Mouse (Mus musculus) neural tube, embryonic 15.5 days (tissue): ENCODE measurements at regions not wholly inside any gene's neighbourhood (a gene's known extent, or its start where the extent isn't known, plus 50 kb on each side); places are given as distances from the start of the nearest gene placed in this dataset.

Experiments used
- ATAC-seq: fragments of 200-750 bp; cut with Nextera tagmentation; 2 replicates; pipeline ENCODE4 v1.8.0; 2017; ENCODE audit warnings: mild to moderate bottlenecking, moderate TSS enrichment, moderate library complexity; ENCODE audit not compliant: low FRiP score
- H3K27ac ChIP-seq: fragments of 300-500 bp; sonication (generic); replicated peaks from 2 replicates; pipeline ENCODE4 v1.5.1; 2015; ENCODE audit warnings: mild to moderate bottlenecking, inconsistent platforms
- H3K27me3 ChIP-seq: fragments of 300-500 bp; sonication (generic); replicated peaks from 2 replicates; pipeline ENCODE4 v1.6.1; 2015; ENCODE audit warnings: inconsistent platforms
- H3K36me3 ChIP-seq: fragments of 300-500 bp; sonication (generic); 2 replicates; pipeline ENCODE4 v1.6.1; 2015; ENCODE audit warnings: inconsistent platforms
- H3K4me1 ChIP-seq: fragments of 300-500 bp; sonication (generic); 2 replicates; pipeline ENCODE4 v1.6.1; 2015; ENCODE audit warnings: inconsistent platforms
- H3K4me2 ChIP-seq: fragments of 300-500 bp; sonication (generic); 2 replicates; pipeline ENCODE4 v1.6.1; 2015; ENCODE audit warnings: inconsistent platforms, mild to moderate bottlenecking, moderate library complexity
- H3K4me3 ChIP-seq: fragments of 300-500 bp; sonication (generic); replicated peaks from 2 replicates; pipeline ENCODE4 v1.5.1; 2015; ENCODE audit warnings: mild to moderate bottlenecking, inconsistent platforms
- H3K9ac ChIP-seq: fragments of 300-500 bp; sonication (generic); replicated peaks from 2 replicates; pipeline ENCODE4 v1.6.1; 2015; ENCODE audit warnings: mild to moderate bottlenecking, inconsistent platforms
- H3K9me3 ChIP-seq: fragments of 300-500 bp; sonication (generic); replicated peaks from 2 replicates; pipeline ENCODE4 v1.6.1; 2016; ENCODE audit warnings: inconsistent platforms
- WGBS: fragments of 180-500 bp; shearing (Covaris S2); methylation state at CpG from one replicate; pipeline ENCODE4 v1.1.7; 2015; ENCODE audit warnings: mixed read lengths; 5-methylcytosine and 5-hydroxymethylcytosine counted together

DNA sequence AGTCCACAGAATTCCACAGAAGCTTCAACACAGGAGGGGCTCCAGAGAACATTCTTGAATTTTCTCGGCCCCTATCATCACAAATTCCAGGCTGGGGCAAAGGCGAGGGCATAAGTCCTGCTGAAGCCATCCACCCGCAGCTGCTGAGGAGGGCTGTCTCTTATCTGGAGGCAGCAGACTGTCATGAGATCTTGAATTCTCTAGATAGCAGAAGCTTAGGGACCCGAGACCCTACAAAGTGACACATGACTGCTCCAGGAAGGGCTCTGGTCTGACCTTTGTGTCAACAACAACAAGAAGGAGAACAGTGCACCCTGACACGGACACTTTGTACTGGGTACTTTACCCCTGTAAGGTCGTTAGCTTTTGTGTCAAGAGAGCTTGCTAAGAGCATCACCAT lies 57.2 kb downstream of the Lao1 start:
- no peak overlapping the region for H3K27ac ChIP-seq

DNA sequence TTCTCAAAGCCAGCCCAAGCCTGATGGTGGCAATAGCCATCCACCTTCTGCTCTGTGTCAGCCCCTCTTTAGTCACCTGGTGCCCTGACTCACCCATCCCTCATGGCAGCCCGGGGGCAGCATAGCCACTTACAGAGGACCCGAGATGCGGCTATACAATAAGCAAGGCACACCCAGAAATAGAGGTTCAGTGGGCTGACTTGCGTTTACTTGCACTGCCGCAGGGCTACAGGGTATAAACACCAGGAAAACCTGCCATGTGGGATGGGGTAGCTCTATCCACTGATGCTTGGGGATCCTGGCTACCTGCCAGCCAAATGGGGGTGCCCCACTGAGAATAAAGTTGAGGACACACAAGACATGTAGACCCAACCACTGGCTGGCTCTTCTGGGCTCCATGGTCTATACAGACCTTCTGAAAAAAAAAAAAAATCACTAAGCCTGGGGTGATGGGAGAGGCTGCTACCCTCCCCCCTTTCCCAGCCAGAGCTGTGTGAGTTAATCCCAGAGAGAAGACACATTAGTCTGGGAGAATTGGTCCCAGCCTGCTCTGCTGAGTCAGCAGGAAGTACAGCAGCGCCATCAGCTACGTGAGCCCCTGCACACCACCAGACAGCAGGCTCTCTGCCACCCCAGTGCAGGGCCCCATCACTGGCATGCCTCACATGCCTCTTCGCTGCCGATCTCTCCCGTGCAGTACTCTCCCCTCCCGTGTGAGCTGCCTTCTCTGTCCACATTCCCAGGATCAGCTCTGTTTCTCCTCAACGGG lies 57.8 kb downstream of the Lao1 start:
- peak overlapping the region; percentile 37 for H3K4me2 ChIP-seq
- peak; percentile 49; the same call in 1 of the 2 replicates for ATAC-seq
- peak overlapping the region; percentile 62; the same call in 1 of the 2 replicates for H3K27ac ChIP-seq
- H3K36me3 ChIP-seq, result no peaks in the 10 kb centered on the region
- no peak overlapping the region for H3K9ac ChIP-seq
- 50% methylated on average over 12 of the region's 12 CpGs for WGBS
- no peak overlapping the region for H3K4me3 ChIP-seq
- peaks cover 9% of the 10 kb centered on the region; the same call in 1 of the 2 replicates for H3K4me1 ChIP-seq
- no peaks in the 10 kb centered on the region for H3K9me3 ChIP-seq
- H3K27me3 ChIP-seq, result no peaks in the 10 kb centered on the region

More for the DNA sequence above, 57.2 kb downstream of the Lao1 start:
- H3K4me1 ChIP-seq, result peaks cover 9% of the 10 kb centered on the region; the same call in 1 of the 2 replicates
- H3K27me3 ChIP-seq, result no peaks in the 10 kb centered on the region
- WGBS, result 73% methylated on average over 6 of the region's 6 CpGs
- no peak for ATAC-seq
- no peak overlapping the region for H3K4me2 ChIP-seq
- no peak overlapping the region for H3K9ac ChIP-seq
- H3K4me3 ChIP-seq, result no peak overlapping the region
- H3K9me3 ChIP-seq, result no peaks in the 10 kb centered on the region
- H3K36me3 ChIP-seq, result no peaks in the 10 kb centered on the region

DNA sequence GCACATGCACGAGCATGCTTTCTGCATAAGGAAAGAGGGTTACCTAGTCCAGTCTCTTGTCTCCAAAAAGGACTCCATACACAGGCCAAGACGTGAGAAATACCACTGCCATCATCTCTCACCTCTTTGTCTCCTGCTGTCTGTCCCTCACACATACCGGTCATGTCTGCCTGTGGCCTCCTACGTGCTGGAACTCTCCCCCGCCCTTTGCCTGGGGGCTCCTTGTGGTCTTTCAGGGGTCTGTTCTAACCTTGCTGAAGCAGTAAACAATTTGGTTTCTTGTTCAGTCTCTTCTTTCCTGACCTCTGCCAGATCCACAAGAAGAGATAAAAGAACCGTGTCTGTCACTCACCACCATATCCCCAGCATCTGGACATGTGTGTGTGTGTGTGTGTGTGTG lies 61.0 kb downstream of the Lao1 start:
- peaks cover 9% of the 10 kb centered on the region; the same call in 1 of the 2 replicates for H3K4me1 ChIP-seq
- H3K36me3 ChIP-seq, result no peaks in the 10 kb centered on the region
- H3K4me3 ChIP-seq, result no peak overlapping the region
- H3K27ac ChIP-seq, result 0 out of 2 replicates have a peak overlapping the region, but pooled peaks have one; percentile 18
- ATAC-seq, result no peak
- H3K4me2 ChIP-seq, result no peak overlapping the region
- no peak overlapping the region for H3K9ac ChIP-seq
- 70% methylated on average over 6 of the region's 6 CpGs for WGBS
- H3K27me3 ChIP-seq, result no peaks in the 10 kb centered on the region
- H3K9me3 ChIP-seq, result no peaks in the 10 kb centered on the region

DNA sequence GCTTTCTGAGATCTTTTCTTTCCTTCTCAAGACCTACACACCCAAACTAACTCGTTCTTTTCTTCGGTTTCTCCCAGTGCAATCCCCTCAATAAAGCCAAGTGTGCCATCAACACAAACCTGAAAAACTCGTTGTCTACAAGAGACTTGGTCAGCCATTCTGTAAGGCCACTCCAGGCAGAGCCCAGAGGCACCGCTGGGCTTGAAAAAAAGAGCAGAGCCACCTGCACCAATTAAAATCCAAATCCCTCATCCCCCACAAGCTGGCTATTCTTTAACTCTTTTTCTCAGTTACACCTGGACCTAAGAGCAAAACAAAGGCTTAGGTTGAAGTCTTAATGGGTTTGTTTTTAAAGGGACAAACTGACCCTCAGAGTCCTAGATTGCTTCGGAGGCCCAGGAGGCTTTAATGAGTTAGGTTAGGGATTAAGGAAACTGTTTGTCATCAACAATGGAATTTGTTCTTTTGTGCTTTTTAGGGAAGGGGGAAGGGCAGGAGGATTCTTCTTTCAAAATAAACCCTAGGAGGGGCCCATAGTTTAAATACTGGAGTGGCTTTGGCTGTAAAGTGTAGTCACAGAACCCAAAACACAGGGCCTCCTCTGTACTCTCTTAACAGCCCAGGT lies 65.0 kb downstream of the Lao1 start:
- H3K4me2 ChIP-seq, result no peak overlapping the region
- ATAC-seq, result no peak
- peaks cover 6% of the 10 kb centered on the region for H3K4me1 ChIP-seq
- 12% methylated on average over 5 of the region's 5 CpGs for WGBS
- no peaks in the 10 kb centered on the region for H3K9me3 ChIP-seq
- H3K4me3 ChIP-seq, result no peak overlapping the region
- no peak overlapping the region for H3K27ac ChIP-seq
- H3K36me3 ChIP-seq, result no peaks in the 10 kb centered on the region
- H3K27me3 ChIP-seq, result 0 out of 2 replicates have a peak, but pooled peaks cover 5% of the 10 kb centered on the region
- H3K9ac ChIP-seq, result no peak overlapping the region

DNA sequence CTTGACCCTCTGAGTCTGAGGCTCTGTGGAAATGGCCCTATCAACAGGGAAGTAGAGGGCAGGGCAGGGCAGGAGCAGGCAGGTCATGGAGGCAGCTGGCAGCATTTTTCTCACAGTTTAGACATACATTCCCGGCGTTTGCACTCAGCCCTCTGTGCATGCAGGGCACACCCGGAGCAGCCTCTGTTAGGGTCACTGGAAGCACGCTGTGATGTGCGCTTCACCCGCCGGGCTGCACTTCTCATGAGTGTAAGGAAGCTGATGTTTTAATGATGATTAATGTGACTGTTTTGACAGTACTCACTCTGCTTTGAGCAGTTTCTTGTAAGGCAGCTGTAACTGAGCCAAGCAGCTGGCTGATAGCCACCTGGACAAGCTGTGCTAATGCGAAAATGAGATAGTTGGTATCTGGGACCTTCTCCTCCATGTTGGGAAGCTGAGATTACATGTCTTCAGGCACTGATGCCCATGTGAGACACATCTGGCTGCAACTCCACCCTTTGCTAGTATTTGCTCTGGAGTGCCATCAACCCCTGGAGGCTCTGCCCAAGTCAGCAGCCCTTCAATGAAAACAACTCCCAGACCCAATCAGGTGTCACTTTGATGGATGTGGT lies 66.9 kb downstream of the Lao1 start:
- no peak overlapping the region for H3K27ac ChIP-seq
- H3K27me3 ChIP-seq, result 0 out of 2 replicates have a peak, but pooled peaks cover 5% of the 10 kb centered on the region
- no peak overlapping the region for H3K4me3 ChIP-seq
- no peak overlapping the region for H3K4me2 ChIP-seq
- 8% methylated on average over 8 of the region's 8 CpGs for WGBS
- no peak for ATAC-seq
- peaks cover 6% of the 10 kb centered on the region for H3K4me1 ChIP-seq
- no peak overlapping the region for H3K9ac ChIP-seq
- no peaks in the 10 kb centered on the region for H3K9me3 ChIP-seq
- no peaks in the 10 kb centered on the region for H3K36me3 ChIP-seq

DNA sequence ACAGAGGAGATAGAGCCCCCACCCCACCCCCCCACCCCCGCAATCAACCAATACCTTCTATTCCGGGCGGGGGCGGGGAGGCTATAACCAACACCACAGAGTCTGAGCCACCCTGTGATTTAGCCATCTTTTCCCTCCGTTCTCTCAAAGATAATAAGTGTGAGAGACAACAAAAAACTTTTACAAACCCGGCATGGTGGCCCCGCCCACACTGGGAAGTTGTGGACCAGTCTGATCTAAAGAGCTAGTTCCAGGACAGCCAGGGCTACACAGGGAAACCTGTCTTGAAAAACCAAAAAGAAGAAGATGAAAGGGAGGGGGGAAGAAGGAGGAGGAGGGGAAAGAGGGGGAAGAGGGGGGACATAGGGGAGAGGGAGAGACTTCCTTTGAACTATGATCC lies 67.7 kb downstream of the Lao1 start:
- Histone ChIP-seq H3K4me1 (peaks cover 6% of the 10 kb centered on the region), H3K9ac (no peak overlapping the region), H3K9me3 (no peaks in the 10 kb centered on the region), H3K4me2 (no peak overlapping the region), H3K36me3 (no peaks in the 10 kb centered on the region), H3K4me3 (no peak overlapping the region), H3K27ac (no peak overlapping the region), H3K27me3 (0 out of 2 replicates have a peak, but pooled peaks cover 5% of the 10 kb centered on the region)
- no peak for ATAC-seq
- WGBS, result 26% methylated on average over 7 of the region's 7 CpGs

DNA sequence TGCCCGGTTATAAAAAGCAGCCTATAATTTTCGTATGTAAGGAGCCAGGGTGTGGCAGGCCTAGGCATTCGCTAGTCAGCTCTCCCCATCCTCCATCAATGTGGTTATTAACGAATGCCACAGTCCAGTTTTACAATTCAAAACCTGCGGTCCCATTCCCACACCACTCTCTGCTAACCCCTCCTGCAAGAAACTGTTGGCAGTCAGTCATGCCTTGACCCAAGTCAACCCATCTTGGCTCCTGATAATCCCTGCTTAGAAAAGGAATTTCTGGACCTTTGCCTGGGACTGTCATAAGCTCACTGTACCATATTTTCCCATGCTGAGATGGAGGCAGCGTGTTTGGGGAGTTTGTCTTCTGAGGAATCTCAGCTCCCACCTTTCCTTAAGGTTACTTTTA lies 68.4 kb downstream of the Lao1 start:
- Histone ChIP-seq H3K9me3 (no peaks in the 10 kb centered on the region), H3K36me3 (no peaks in the 10 kb centered on the region), H3K27me3 (0 out of 2 replicates have a peak, but pooled peaks cover 5% of the 10 kb centered on the region), H3K4me1 (peaks cover 6% of the 10 kb centered on the region), H3K9ac (no peak overlapping the region), H3K4me2 (no peak overlapping the region), H3K4me3 (no peak overlapping the region), H3K27ac (no peak overlapping the region)
- ATAC-seq, result no peak
- 87% methylated on average over 6 of the region's 6 CpGs for WGBS

DNA sequence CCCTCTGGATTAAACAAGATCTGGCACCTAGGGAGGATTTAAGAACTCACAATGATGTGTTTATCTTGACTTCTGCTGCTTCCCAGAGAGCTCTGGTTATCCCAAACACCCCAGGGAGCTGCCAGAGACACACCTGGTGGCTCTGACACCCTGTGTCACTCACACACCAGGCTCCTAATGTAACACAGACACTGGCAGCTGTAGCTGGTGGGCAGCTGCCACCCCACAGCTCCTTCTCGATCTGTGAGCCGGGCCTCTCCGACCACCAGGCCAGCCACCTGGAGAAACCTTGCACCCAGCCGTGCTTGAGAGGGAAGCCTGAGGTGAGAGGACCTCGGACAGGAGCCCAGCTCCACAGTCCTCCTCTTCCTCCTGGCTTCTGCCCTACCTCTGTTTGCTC lies 69.5 kb downstream of the Lao1 start:
- Histone ChIP-seq H3K27me3 (0 out of 2 replicates have a peak, but pooled peaks cover 5% of the 10 kb centered on the region), H3K36me3 (no peaks in the 10 kb centered on the region), H3K4me1 (peaks cover 6% of the 10 kb centered on the region), H3K9ac (no peak overlapping the region), H3K4me3 (no peak overlapping the region), H3K9me3 (no peaks in the 10 kb centered on the region), H3K4me2 (no peak overlapping the region), H3K27ac (no peak overlapping the region)
- no peak for ATAC-seq
- WGBS, result 61% methylated on average over 5 of the region's 5 CpGs

DNA sequence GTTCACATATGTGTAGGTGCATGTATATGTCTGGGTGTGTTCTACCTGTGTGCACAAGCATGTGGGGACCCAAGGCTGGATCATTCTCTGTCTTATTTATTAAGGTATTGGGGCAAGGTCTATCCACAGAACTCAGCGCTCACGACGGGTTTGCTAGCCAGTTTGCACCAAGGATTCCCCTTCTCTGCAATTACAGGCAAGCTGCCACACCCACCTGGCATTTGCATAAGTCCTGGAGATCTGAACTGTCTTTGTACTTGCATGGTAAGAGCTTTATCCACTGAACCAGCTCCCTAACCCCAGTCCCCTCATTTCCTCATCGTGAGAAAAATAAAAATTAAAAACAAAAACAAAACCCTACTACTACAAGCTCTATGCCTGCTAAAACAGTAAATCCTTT lies 71.6 kb downstream of the Lao1 start:
- peaks cover 6% of the 10 kb centered on the region for H3K4me1 ChIP-seq
- H3K4me3 ChIP-seq, result no peak overlapping the region
- 66% methylated on average over 4 of the region's 4 CpGs for WGBS
- no peak overlapping the region for H3K9ac ChIP-seq
- no peak overlapping the region for H3K4me2 ChIP-seq
- H3K27ac ChIP-seq, result no peak overlapping the region
- 0 out of 2 replicates have a peak, but pooled peaks cover 5% of the 10 kb centered on the region for H3K27me3 ChIP-seq
- H3K36me3 ChIP-seq, result no peaks in the 10 kb centered on the region
- no peaks in the 10 kb centered on the region for H3K9me3 ChIP-seq
- no peak for ATAC-seq

DNA sequence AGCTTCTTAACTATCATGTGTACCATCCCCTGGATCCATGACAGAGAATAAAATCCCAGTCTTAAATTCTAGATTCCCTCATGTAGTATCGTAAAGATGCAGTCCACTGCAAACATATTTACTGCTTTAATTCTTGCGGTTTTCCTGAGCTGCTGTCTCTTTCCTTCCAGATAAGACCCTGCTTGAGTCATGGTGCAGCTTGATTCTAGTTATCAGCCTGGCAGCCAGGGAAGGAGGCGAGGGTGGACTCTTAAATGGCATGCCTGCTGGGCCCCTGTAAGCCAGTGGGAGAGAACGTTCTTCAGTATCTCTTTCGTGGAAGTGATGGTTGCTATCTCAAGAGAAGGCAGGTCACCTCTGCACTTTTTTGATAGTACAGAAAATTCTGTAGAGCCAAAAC lies 71.9 kb upstream of the Slc2a1 start:
- WGBS, result 89% methylated on average over 5 of the region's 5 CpGs
- Histone ChIP-seq H3K4me1 (no peaks in the 10 kb centered on the region), H3K9me3 (no peaks in the 10 kb centered on the region), H3K4me2 (no peak overlapping the region), H3K9ac (no peak overlapping the region), H3K4me3 (no peak overlapping the region), H3K27ac (no peak overlapping the region), H3K36me3 (no peaks in the 10 kb centered on the region), H3K27me3 (no peaks in the 10 kb centered on the region)
- ATAC-seq, result no peak

DNA sequence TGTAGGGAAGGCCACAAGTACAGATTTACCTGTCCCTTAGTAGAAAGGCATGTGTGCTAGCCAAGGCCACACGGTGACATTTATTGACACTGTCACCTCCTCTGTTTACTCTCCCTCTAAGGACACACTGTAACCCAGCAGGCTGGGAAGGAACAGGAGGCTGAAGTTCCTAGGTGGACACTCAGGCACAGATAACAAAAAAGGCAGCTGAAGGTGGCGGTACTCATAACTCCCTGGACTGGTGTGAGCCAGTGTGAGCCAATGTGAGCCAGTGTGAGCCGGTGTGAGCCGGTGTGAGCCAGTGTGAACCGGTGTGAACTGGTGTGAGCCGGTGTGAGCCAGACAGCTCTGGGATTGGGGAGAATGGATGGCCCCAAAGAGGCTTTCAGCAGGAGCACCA lies 68.5 kb upstream of the Slc2a1 start:
- Histone ChIP-seq H3K9me3 (no peaks in the 10 kb centered on the region), H3K27ac (0 out of 2 replicates have a peak overlapping the region, but pooled peaks have one; percentile 15), H3K4me3 (no peak overlapping the region), H3K27me3 (no peaks in the 10 kb centered on the region), H3K4me1 (peaks cover 10% of the 10 kb centered on the region), H3K36me3 (no peaks in the 10 kb centered on the region), H3K4me2 (no peak overlapping the region), H3K9ac (no peak overlapping the region)
- no peak for ATAC-seq
- 91% methylated on average over 6 of the region's 6 CpGs for WGBS

DNA sequence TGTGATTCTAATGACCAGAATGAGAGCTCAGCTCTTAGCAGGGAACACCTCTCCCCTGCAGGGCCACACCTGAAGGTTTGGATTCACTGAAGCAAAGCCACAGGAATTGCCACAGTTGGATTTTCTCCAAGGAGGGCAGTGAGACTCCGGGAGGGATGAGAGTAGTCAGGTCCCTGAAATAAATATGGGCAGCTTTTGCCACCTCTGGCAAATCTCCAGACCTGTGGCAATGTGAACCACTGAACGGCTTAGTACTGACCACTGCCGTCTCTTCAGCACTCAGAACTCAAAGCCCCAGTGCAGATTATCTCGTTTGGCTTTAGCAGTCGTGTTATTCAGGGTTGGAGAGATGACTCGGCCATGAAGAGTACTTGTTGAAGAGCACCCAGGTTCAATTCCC lies 66.9 kb upstream of the Slc2a1 start:
- 73% methylated on average over 6 of the region's 6 CpGs for WGBS
- H3K4me1 ChIP-seq, result peaks cover 16% of the 10 kb centered on the region
- no peak for ATAC-seq
- H3K4me2 ChIP-seq, result no peak overlapping the region
- H3K27me3 ChIP-seq, result no peaks in the 10 kb centered on the region
- no peaks in the 10 kb centered on the region for H3K36me3 ChIP-seq
- no peak overlapping the region for H3K27ac ChIP-seq
- H3K9ac ChIP-seq, result no peak overlapping the region
- no peaks in the 10 kb centered on the region for H3K9me3 ChIP-seq
- no peak overlapping the region for H3K4me3 ChIP-seq
